Mouse (Mus musculus) E14TG2a.4 (cell line): ENCODE results near the gene Gm2237.
"Not testable (repeated sequence)": the region's sequence is repeated elsewhere in the genome, so short reads cannot be mapped to it uniquely, and the experiment has no call there.

Experiments used
- CTCF ChIP-seq: conservative IDR thresholded peaks from 2 replicates; pipeline ENCODE4 v1.5.1; 2014; ENCODE audit warnings: low read length
- NANOG ChIP-seq: IDR thresholded peaks from 2 replicates; pipeline ENCODE4 v1.6.1; 2014; ENCODE audit warnings: borderline replicate concordance, low read length, mixed read lengths
- POU5F1 ChIP-seq: IDR thresholded peaks from 2 replicates; pipeline ENCODE4 v1.6.1; 2014; ENCODE audit warnings: low read length, borderline replicate concordance

- not testable (repeated sequence) for TF ChIP-seq NANOG, CTCF, POU5F1
Measured at GRCm38 (mm10) chr14:19549863-19550262, 35.1 kb downstream of the Gm2237 start, which contains the start of gene Gm2244.
